Mouse (Mus musculus) retina, embryonic 14.5 days (tissue): ENCODE measurements around the gene Rpl36a.

Experiments used
- DNase-seq: peaks from one replicate; pipeline ENCODE4 v3.0.0-alpha.2; 2015; ENCODE audit warnings: low spot score

The Rpl36a gene

DNA sequence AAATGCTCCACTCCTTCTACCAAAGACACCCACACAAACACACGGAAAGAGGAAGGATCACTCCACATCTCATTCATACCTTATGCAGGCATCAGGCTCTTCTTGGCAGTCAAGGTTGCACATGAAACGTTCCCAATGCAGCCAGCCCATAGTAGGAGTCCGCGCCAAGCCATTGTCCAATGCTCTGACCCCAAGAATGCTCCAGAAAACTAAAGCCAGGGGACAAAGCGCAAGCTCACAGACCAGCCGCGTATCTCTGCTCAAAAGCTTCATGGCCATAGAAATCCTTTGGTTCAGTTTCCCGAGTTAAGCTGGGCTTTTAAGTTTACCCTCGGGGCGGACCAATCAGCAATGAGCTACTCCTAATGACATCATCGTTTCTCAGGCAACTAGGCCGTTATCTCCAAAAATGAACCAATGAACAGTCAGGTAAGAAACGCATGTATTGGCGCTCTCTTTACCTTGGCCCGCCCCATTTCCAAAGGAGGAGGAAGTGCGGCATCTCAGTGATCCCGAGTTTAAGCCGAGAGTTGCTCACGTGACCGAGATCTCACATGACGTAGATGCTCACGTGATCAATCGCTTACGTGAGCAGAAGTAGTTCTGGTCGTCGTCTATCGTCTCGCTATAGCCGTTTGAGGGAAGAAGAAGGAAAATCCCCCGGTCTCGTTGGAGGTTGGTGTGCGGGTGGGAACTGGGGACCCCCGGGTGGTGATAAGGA lies 15.4 kb downstream of the Rpl36a start, which contains the start of the genes Gla and Hnrnph2:
TSS of gene Gla (minus strand) at position 467 of the 721 bp plus-strand sequence.
TSS of gene Hnrnph2 (plus strand) at position 521 of the 721 bp plus-strand sequence.
- peak; percentile 91 for DNase-seq

GRCm38 (mm10) chrX:134601380-134602120 lies 16.1 kb downstream of the Rpl36a start:
- peak; percentile 59 for DNase-seq

GRCm38 (mm10) chrX:134609472-134609871 lies 24.0 kb downstream of the Rpl36a start:
- DNase-seq = peak; percentile 71

- no peak for DNase-seq
Observed at GRCm38 (mm10) chrX:134610984-134611383, 25.5 kb downstream of the Rpl36a start.

DNA sequence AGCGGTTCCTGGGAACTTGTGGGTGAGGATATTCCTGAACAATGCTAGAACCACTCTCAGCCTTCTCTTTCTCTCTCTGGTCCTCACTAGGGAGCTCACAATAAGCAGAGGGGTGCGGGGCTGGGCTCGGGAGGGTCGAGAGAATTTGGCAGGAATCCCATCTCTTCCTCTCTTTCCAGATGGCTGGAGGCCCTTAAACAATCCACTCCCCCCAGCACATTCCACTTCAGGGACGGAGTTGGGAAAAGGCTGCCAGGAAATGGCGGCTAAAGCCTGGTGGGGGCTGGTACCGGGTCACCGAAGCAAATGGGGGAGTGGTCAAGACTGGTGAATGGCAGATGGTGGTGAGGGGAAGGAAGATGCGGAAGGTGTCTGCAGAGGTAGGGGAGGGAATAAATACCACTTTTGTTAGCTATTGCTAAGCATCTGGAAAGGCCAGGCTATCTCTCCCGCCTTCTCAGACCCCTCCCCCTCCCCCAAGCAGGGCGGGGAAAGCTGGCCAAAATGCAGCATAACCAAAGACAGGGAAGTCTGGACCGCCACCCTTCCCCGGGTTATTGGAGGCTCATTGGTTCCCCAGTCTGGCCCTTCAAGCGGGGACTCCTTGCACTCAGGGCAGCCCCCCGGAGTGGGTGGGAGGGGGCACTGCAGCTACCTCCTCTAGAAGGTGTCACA lies 27.0 kb downstream of the Rpl36a start:
- peak; percentile 64 for DNase-seq

DNA sequence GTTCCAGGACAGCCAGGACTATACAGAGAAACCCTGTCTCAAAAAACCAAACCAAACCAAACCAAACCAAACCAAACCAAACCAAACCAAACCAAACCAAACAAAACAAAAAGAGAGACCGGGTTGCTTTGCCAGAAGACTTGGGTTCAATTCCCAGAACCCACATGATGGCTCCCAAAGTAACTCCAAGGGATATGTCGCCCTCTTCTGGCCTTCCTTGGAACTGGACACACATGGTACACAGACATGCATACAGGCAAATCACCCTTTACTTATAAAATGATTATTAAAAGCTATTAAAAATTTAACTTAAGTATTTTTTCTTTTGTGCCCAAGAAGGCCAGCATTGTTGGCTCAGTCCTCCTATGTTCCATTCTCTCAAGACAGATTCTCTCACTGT lies 28.9 kb downstream of the Rpl36a start:
- DNase-seq = no peak

DNA sequence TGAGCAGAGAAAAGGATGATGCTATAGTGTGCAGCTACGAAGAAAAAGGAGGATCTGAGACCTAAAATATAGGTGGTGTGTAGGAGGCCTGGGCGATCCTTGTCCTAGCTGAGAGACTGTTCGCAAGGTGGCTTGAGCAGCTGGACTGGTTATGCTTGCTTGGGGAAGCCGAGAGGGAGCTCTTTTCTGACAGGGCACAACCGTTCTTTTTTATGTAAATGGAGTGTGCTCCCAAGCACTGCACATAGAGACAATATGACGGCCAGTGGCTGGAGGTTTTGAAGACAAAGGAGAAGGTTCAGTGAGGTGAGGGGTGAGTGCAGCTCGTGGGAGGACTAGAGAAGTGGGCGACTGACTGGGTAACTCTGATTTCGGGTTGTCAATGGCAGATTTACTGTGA lies 34.2 kb downstream of the Rpl36a start:
- DNase-seq = peak; percentile 13

DNA sequence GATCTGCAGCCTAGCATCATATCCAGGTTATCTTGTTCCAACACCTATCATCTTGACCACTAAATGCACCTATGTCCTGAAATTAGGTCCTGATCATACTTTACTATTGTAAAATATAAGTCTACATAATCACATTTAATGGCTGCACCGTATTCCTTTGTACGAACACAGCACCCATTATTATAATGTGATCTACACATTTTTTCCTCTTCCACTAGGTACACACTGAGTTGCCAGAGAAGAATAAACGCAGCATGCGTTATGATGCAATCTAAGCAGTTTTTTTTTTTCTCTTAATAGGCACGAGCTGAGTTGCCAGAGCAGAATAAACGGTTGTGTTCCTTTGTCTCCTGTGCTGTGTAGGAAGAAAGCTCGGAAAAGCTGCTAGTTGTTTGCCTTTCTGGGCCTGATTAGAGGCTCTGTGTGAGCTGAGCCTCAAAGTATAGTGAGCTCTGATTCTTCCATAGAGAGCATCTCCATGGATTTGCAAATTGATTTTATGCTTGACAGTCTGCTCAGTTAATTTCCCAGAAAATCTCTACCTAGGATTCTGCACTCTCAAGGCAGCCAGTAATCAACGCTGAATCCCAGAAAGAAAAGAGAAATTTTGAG lies 34.9 kb downstream of the Rpl36a start:
- DNase-seq = peak; percentile 32

DNA sequence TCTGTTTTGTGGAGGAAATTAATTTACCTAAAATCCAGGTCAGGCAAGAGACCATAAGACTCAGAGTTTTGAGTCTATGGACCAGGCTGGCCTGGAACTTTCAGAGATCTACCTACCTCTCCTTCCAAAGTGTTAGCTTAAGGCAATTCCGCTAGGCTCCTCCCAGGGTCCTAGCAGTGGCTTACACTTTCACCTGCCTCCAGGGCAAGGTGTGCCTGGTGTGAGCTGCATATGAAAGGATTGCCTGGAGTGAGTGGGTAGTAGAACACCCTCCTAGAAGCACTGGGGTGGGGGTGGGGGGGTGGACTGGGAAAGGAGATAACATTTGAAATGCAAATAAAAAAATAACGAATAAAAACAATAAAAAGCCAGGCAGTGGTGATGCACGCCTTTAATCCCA lies 36.2 kb downstream of the Rpl36a start:
- DNase-seq = no peak

DNA sequence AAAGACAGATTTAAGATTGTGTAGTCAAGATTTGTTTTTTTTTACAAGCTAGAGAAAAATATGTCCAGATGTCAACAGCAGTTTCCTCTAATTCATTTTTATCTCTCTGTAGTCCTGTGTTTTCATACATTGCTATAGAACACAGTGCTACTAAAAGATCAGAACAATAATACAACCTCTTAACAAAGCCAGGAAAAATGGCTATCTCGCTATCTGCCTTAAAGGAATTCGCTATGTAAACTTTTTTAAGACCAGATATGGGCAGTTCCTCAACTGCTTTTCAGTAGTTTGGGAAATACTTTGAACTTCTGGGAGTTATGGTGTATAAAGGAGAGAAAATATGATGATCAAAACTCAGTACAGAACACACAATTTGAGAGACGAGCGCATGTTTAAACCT lies 37.9 kb downstream of the Rpl36a start:
- no peak for DNase-seq

- no peak for DNase-seq
Observed at GRCm38 (mm10) chrX:134628200-134628599, 42.7 kb downstream of the Rpl36a start.

DNA sequence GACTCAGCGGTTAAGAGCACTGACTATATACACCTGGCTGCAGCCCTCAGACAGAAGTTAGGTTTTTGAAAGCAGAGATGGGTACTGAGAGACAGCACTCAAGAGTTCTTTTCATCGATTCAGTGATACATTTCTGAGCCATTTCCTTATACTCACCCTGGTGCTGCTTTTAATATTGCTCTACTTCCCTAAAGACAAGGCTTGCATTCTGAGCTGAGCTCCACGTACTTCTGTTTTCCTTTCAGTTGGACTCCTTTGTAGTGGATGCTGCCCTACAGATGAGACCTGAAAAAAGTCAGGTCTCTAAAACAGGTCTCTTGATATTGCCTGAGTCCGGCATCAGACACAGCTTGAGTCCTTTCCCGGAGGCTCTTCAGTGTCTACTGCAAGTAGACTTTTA lies 47.3 kb downstream of the Rpl36a start:
- DNase-seq = no peak

GRCm38 (mm10) chrX:134635111-134635510 lies 49.7 kb downstream of the Rpl36a start:
- DNase-seq = no peak

GRCm38 (mm10) chrX:134635860-134636259 lies 50.4 kb downstream of the Rpl36a start:
- no peak for DNase-seq
